Mouse (Mus musculus) left cerebral cortex, adult 11 months (tissue): Measurements from ENCODE around the gene Arl15.

Experiments used
- DNase-seq: peaks from one replicate; pipeline ENCODE4 v3.0.0; 2022; ENCODE audit warnings: low spot score

Arl15 gene

GRCm38 (mm10) chr13:114107499-114107898 lies 313.2 kb downstream of the Arl15 start:
- no peak for DNase-seq

- no peak for DNase-seq
Observed at GRCm38 (mm10) chr13:114109441-114109840, 315.1 kb downstream of the Arl15 start.

GRCm38 (mm10) chr13:114109845-114110244 lies 315.5 kb downstream of the Arl15 start:
- DNase-seq: no peak

GRCm38 (mm10) chr13:114113516-114113915 lies 319.2 kb downstream of the Arl15 start:
- no peak for DNase-seq

GRCm38 (mm10) chr13:114114586-114114985 lies 320.3 kb downstream of the Arl15 start:
- DNase-seq: no peak

GRCm38 (mm10) chr13:114115106-114115505 lies 320.8 kb downstream of the Arl15 start:
- DNase-seq: no peak

GRCm38 (mm10) chr13:114118104-114118830 lies 324.0 kb downstream of the Arl15 start:
- DNase-seq: no peak

- no peak for DNase-seq
Observed at GRCm38 (mm10) chr13:114119816-114120215, 325.5 kb downstream of the Arl15 start.

- no peak for DNase-seq
Observed at GRCm38 (mm10) chr13:114121591-114121990, 327.3 kb downstream of the Arl15 start.

GRCm38 (mm10) chr13:114123391-114123790 lies 329.1 kb downstream of the Arl15 start:
- no peak for DNase-seq

- DNase-seq: no peak
Observed at GRCm38 (mm10) chr13:114124385-114124784, 330.1 kb downstream of the Arl15 start.

- DNase-seq: no peak
Observed at GRCm38 (mm10) chr13:114124991-114125390, 330.7 kb downstream of the Arl15 start.

GRCm38 (mm10) chr13:114128366-114128765 lies 334.1 kb downstream of the Arl15 start:
- DNase-seq: no peak

GRCm38 (mm10) chr13:114129986-114130385 lies 335.7 kb downstream of the Arl15 start:
- DNase-seq: no peak

GRCm38 (mm10) chr13:114130566-114131319 lies 336.4 kb downstream of the Arl15 start:
- no peak for DNase-seq

- DNase-seq: peak; percentile 35
Observed at GRCm38 (mm10) chr13:114138921-114139320, 344.6 kb downstream of the Arl15 start.

GRCm38 (mm10) chr13:114139570-114139969 lies 345.3 kb downstream of the Arl15 start:
- no peak for DNase-seq

- DNase-seq: no peak
Observed at GRCm38 (mm10) chr13:114142826-114143225, 348.5 kb downstream of the Arl15 start.

GRCm38 (mm10) chr13:114143247-114143646 lies 348.9 kb downstream of the Arl15 start:
- no peak for DNase-seq

GRCm38 (mm10) chr13:114144052-114145046 lies 350.0 kb downstream of the Arl15 start:
- no peak for DNase-seq

GRCm38 (mm10) chr13:114145249-114145648 lies 350.9 kb downstream of the Arl15 start:
- no peak for DNase-seq
